ENCODE assay signal across 21 mouse cellular contexts in the genomic region with DNA sequence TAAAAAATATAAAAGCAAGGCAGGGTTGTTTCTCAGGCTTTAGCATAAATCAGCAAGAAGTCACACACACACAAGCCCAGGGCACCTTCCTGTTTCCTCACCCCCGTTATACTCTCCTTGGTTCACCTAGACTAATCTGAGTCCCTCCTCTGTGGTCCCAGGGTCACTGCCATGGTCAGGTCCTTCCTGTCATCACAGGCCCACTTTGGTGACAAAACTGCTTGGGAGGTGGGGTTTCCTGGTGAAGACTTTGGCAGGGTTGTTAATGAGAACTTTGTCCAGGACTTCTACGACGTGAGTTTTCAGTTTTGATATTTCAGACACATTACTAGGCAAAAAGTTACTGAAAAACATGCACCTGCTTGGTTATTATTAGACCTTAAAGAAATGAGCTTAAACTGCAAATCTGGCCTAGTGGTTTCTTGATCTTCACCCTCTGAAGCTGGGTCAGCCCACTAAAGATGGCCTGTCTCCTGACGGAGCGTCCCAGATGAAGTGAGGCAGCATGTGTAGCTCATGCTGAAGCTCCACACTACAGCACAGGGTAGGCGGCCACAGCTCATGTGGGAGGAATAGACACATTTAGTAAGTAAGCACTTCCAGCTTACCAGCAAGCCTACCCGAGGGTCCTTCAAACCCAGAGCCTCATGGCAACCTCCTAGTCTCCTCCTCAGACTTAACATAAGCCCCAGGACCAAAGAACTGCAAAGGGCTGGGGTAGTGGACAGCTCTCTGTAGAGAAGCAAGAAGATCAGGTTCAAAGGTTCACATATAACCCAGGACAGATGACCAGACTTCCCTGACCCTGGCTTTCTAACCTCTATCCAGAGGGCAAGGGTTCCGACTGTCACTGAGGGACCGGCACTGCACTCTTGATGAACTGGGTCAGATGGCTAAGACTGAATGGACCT. TPM values are rescaled to one million over a fixed set of nuclear protein-coding genes. Genes with fewer than 3 reads are reported as not detected.
DNase-seq lines count a peak whose midpoint lies in the region; ATAC-seq and TF ChIP-seq lines count a peak whose summit lies in the region.
"Had no signal": no experiment of that assay in that cellular context is flagged by ENCODE, and none has a peak within 500 bp of the region (broad histone marks: within the 10 kb centered on the region; RNA-seq: fewer than 3 reads in every experiment).

No protein-coding gene starts in this region.

- H3K79me2 ChIP-seq in macrophage (ENCODE audit: inconsistent target): peaks cover 100% of the 10 kb centered on the region

- no peak overlapping the region for H3K9ac ChIP-seq in intestine, postnatal 0 days (ENCODE audit: low read depth, low read length)
- H3K9ac ChIP-seq in neural tube, embryonic 15.5 days (replicated peaks): no peak overlapping the region
- H3K9ac ChIP-seq: embryonic facial prominence, embryonic 15.5 days; hindbrain, embryonic 15.5 days; intestine, embryonic 15.5 days; neural tube, embryonic 13.5 days had no signal

- H3K4me2 ChIP-seq in intestine, postnatal 0 days (replicated peaks; ENCODE audit: low read depth): no peak overlapping the region
- no peak overlapping the region for H3K4me2 ChIP-seq in neural tube, embryonic 15.5 days
- H3K4me2 ChIP-seq: embryonic facial prominence, embryonic 15.5 days; heart, embryonic 11.5 days; hindbrain, embryonic 15.5 days; intestine, embryonic 15.5 days; neural tube, embryonic 13.5 days had no signal

- H3K9me3 ChIP-seq in intestine, postnatal 0 days (ENCODE audit: control insufficient read depth): no peaks in the 10 kb centered on the region
- H3K9me3 ChIP-seq in neural tube, embryonic 15.5 days (replicated peaks): no peaks in the 10 kb centered on the region
- H3K9me3 ChIP-seq: embryonic facial prominence, embryonic 15.5 days; hindbrain, embryonic 15.5 days; intestine, embryonic 15.5 days; midbrain, embryonic 10.5 days; neural tube, embryonic 13.5 days had no signal

- peak overlapping the region; percentile 58 for H3K27ac ChIP-seq in macrophage
- no peak overlapping the region for H3K27ac ChIP-seq in intestine, postnatal 0 days (ENCODE audit: low read depth, low read length)
- H3K27ac ChIP-seq in neural tube, embryonic 15.5 days (replicated peaks): no peak overlapping the region
- H3K27ac ChIP-seq: embryonic facial prominence, embryonic 15.5 days; hindbrain, embryonic 15.5 days; intestine, embryonic 15.5 days; kidney, postnatal 0 days; midbrain, embryonic 10.5 days; neural tube, embryonic 13.5 days had no signal

- no peak for DNase-seq in frontal cortex, adult 2 months (ENCODE audit: extremely low spot score in 1 of 2, low spot score in 1 of 2)
- peak; percentile 24 to 33 for DNase-seq in right cerebral cortex, adult 2 months (ENCODE audit: low spot score in 2 of 2)
- DNase-seq in right cerebral cortex, postnatal 14 days: no peak
- no peak for DNase-seq in urinary bladder, postnatal 36 days (ENCODE audit: low spot score in 2 of 2)
- DNase-seq: cerebellum, adult 9-11 months; embryo, embryonic 11 days; heart, postnatal 14 days; right cerebral cortex, postnatal 25 days; thymus, adult 2 months had no signal

- no peak for TF ChIP-seq CTCF in intestine, postnatal 0 days (IDR thresholded peaks at IDR 0.05; ENCODE audit: low read depth)

- no peak overlapping the region for H3K4me3 ChIP-seq in macrophage (ENCODE audit: inconsistent target)
- H3K4me3 ChIP-seq in intestine, postnatal 0 days (ENCODE audit: low read depth, low read length): no peak overlapping the region
- no peak overlapping the region for H3K4me3 ChIP-seq in neural tube, embryonic 15.5 days (replicated peaks)
- H3K4me3 ChIP-seq: embryonic facial prominence, embryonic 15.5 days; hindbrain, embryonic 15.5 days; intestine, embryonic 15.5 days; midbrain, embryonic 10.5 days; neural tube, embryonic 13.5 days had no signal

- no peaks in the 10 kb centered on the region for H3K36me3 ChIP-seq in macrophage (ENCODE audit: inconsistent target)
- H3K36me3 ChIP-seq in intestine, postnatal 0 days (ENCODE audit: control insufficient read depth, insufficient read depth): no peaks in the 10 kb centered on the region
- no peaks in the 10 kb centered on the region for H3K36me3 ChIP-seq in neural tube, embryonic 15.5 days
- H3K36me3 ChIP-seq: embryonic facial prominence, embryonic 15.5 days; hindbrain, embryonic 15.5 days; intestine, embryonic 15.5 days; midbrain, embryonic 10.5 days; neural tube, embryonic 13.5 days had no signal

- H3K4me1 ChIP-seq in intestine, postnatal 0 days (replicated peaks; ENCODE audit: control insufficient read depth, insufficient read depth, low read length): no peaks in the 10 kb centered on the region
- no peaks in the 10 kb centered on the region for H3K4me1 ChIP-seq in neural tube, embryonic 15.5 days
- H3K4me1 ChIP-seq: embryonic facial prominence, embryonic 15.5 days; hindbrain, embryonic 15.5 days; intestine, embryonic 15.5 days had no signal

- no peaks in the 10 kb centered on the region for H3K27me3 ChIP-seq in intestine, postnatal 0 days (replicated peaks; ENCODE audit: control insufficient read depth, insufficient read depth, low read length)
- no peaks in the 10 kb centered on the region for H3K27me3 ChIP-seq in neural tube, embryonic 15.5 days (replicated peaks)
- H3K27me3 ChIP-seq: embryonic facial prominence, embryonic 15.5 days; hindbrain, embryonic 15.5 days; intestine, embryonic 15.5 days; neural tube, embryonic 13.5 days had no signal

- ATAC-seq in frontal cortex, adult (ENCODE audit: low TSS enrichment): peak; percentile 74; the same call in 1 of the 2 replicates
- no peak for ATAC-seq in intestine, postnatal 0 days
- ATAC-seq in neural tube, embryonic 15.5 days (ENCODE audit: low FRiP score): no peak
- ATAC-seq: forebrain, embryonic 16.5 days; intestine, embryonic 15.5 days had no signal

- 50% methylated on average over 9 of the region's 9 CpGs for WGBS in macrophage (ENCODE audit: missing documents)
- 67% methylated on average over 9 of the region's 9 CpGs for WGBS in intestine, postnatal 0 days
- WGBS in neural tube, embryonic 15.5 days: 84% methylated on average over 9 of the region's 9 CpGs

RNA-seq across cellular contexts. Expression of gene Ern1, which starts 7.8 kb away (rescaled TPM):
- 7.2 and 7.7 TPM in 2 replicates for polyA plus RNA-seq in frontal cortex, adult 2 months (2012; rRNA removed)
- 100 to 1,000 TPM; 107 to 506 (median 204) TPM for total RNA-seq in macrophage (2018; cell fraction: chromatin; rRNA removed)
- 10 to 100 TPM; 25.3 to 66.2 (median 31.2) TPM for total RNA-seq in macrophage (2018; cell fraction: cytosol; rRNA removed)
- 100 to 1,000 TPM in 24 of 26 experiments, 10 to 100 TPM in 2; 74.2 to 310 (median 147) TPM for total RNA-seq in macrophage (2018; cell fraction: nucleus; rRNA removed)
- 17.0 to 28.6 TPM (median 18.0 TPM) in 3 replicates for polyA plus RNA-seq in macrophage (2018)
- 1.6 and 2.9 TPM in 2 replicates for polyA plus RNA-seq in intestine, postnatal 0 days (2015; fragmentation: Nextera tagmentation; extraction: Ambion mirVana)
- polyA plus RNA-seq in neural tube, embryonic 15.5 days (2015; fragmentation: Nextera tagmentation; extraction: Ambion mirVana): 4.1 and 6.5 TPM in 2 replicates

Comparison
In these comparisons a context has a peak if more than half of its experiments do, and no peak if none do; other contexts are left out.
1. DNase-seq: peak in right cerebral cortex, adult 2 months (2 of 2); none in frontal cortex, adult 2 months (0 of 2), right cerebral cortex, postnatal 14 days (single experiment) and urinary bladder, postnatal 36 days (0 of 2).